Mouse (Mus musculus) MN1 (cell line): ENCODE measurements at regions not wholly inside any gene's neighbourhood (a gene's known extent, or its start where the extent isn't known, plus 50 kb on each side); places are given as distances from the start of the nearest gene placed in this dataset.
A peak's percentile ranks its signal among the peaks of the same experiment; 100 is the strongest.
"Not testable (repeated sequence)": the region's sequence is repeated elsewhere in the genome, so short reads cannot be mapped to it uniquely, and the experiment has no call there.

Experiments used
- DNase-seq: peaks from one replicate; pipeline ENCODE4 v3.0.0-alpha.2; 2016; ENCODE audit warnings: low spot score

- no peak for DNase-seq
Observed at GRCm38 (mm10) chr16:50533881-50534280, 57.1 kb downstream of the Ccdc54 start.

- DNase-seq: peak; percentile 93
Observed at GRCm38 (mm10) chr16:50529511-50530416, 61.2 kb downstream of the Ccdc54 start.

GRCm38 (mm10) chr16:50528677-50529510 is 62.1 kb downstream of the Ccdc54 start:
- peak; percentile 87 for DNase-seq

DNA sequence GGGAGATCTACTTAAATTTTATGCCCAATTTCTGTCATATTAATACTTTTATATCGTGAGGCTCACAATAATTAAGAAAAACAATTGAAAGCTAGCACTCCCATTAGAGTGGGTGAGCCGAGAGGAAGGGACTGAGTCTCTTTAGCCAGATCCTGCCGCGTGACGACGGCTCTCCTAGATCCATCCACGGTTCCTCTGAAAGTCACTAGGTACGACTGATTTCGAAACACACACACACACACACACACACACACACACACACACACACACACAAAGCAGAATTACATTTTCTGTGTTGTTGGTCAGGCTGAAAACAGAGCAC is 62.6 kb downstream of the Ccdc54 start:
- no peak for DNase-seq

DNA sequence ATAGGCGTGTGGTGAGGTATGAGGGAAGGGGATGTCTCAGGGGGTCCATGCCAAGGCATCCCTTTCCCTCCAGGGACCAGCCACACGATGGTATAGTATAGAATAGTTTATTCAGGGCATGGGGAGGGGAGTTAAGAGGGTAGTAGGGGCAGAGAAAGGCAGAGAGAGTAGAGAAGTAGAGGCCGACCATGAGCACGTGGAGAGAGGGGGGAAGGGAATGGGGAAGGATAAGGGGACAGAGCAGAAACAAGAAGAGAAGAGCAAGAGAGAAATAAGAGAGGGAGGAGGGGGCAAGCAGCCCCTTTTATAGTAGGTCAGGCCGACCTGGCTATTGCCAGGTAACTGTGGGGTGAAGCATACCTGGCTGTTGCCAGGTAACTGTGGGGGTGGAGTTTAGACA is 64.0 kb downstream of the Ccdc54 start:
- not testable (repeated sequence) for DNase-seq

GRCm38 (mm10) chr16:50525934-50526366 is 65.0 kb downstream of the Ccdc54 start:
- peak; percentile 89 for DNase-seq

DNA sequence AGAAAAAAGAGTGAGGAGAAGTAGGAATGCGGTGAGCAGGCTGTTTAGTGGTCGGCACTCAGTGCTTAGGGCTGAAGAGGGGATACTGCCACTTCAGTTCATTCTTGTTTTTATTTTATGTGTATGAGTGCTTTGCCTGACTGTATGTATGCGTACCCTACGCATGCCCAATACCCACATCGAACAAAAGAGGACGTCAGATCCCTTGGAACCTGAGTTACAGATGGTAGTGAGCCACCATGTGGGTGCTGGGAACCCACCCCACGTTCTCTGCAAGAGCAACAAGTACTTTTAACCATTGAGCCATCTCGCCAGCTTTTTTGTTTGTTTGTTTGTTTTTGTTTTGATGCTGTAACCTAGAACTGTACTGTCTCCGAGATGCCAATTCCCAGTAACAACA is 65.5 kb downstream of the Ccdc54 start:
- DNase-seq: peak; percentile 37

DNA sequence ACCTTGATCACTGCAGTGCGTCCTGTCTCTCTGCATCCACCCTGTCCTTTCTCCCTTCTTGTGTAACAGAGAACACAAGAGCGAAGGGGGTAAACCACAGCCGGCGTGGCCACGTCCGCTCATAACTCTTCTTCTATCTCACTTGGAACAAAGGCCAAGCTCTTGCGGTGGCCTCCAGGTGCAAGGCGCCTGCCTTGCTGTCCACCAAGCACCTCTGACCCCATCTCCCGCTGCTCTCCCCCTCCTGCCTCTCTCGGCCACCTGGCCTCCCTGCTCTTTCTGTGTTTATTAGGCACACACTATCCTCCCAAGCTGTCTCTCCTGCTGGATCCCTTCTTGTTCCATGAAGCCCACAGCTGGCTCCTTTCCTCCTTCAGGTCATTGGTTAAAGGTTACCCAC is 71.3 kb downstream of the Ccdc54 start:
- no peak for DNase-seq

DNA sequence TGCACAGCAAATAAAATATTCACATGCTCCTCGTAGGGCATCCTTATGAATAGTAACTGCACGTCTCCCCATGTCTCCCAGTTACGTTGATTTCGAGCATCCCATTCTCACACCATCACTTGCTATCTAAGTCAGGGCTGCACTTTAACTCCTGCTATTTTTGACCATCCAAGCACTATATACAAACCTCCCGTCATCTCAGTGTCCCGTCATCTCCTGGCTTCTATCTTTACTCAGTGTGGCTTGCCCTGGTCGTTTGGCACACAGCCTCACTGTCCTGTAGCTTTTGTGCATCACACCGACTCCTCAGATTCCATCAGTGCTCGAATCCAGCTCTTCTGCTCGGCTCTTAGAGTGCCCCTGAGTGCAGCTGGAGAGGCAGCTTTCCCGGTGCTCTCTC is 74.4 kb downstream of the Ccdc54 start:
- DNase-seq: no peak

DNA sequence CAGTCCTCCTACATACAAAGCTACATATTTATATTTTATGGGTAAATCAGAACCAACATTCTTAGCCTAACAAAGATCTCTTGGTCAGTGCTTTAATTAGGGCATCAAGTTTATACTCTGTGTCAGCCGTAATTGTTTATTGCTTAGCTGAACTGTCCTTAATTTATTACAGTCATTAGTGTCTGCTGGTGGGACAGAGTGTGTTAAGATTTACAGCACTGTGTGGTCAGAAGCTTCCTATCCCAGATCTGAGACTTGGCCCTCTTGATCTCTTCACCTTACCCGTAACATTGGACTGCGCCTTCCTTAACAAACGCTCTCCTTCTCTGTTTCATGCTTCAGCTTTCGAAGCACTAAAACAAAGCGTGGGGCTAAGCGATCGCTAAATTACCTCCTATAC is 75.9 kb downstream of the Ccdc54 start:
- no peak for DNase-seq

DNA sequence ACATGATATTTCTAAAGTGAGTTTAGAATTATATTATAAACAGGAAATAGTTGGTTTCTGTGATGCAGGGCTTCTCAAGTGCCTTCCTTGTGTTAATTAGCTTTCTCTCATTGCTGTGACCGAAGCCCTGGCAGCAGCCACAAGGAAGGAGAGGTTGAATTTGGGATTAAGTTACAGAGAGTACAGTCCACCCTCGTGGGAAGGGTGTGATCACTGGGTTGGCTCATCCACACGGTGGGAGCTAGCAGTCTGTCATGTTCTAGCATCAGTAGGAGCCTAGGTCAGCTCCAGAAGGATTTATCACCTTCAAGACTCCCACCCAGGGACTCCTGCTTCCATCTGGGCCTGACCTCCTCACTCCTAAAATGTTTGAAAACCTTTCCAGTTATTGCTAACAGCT is 78.9 kb downstream of the Ccdc54 start:
- no peak for DNase-seq

- peak; percentile 55 for DNase-seq
Observed at GRCm38 (mm10) chr16:50509529-50509895, 77.3 kb upstream of the Bbx start.

DNA sequence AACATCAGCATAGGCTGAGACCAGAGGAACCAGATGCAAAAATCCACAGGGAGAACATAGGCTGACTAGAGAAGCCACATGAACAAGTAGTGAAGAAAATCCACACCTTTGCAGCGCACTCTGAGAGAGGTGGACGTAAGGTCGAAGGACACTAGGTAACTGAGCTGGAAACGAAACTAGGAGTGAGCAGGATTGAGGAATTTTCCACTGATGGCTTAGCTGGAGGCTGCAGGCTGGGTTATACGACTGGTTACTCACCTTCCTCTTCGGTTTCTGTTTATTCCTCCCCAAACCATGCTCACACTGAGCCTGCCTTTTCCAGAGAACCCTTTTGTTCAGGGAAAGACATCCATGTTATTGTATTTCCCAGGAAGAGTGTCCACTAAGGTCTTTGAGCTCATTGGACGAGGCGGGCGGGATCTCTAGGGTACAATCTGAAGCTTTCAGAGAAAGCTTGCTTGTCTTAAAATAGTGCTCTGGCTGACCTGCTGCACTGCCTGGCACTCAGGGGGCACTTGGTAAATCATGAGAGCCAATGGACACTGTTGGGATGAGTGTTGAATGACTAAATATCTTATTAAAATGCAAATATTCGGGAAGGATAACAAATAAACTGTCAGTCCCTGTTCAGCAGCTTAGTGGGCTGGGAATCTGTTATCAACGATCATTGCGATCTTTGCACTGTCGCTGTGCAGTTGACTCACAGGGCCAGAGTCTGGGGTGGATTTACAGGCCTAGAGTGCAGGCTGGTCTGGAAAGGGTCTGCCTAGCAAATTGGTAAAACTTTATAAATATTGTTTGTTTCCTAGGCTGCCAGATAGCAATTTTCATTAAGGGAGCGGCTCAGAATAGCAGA is 76.7 kb upstream of the Bbx start:
- DNase-seq: peak; percentile 23

DNA sequence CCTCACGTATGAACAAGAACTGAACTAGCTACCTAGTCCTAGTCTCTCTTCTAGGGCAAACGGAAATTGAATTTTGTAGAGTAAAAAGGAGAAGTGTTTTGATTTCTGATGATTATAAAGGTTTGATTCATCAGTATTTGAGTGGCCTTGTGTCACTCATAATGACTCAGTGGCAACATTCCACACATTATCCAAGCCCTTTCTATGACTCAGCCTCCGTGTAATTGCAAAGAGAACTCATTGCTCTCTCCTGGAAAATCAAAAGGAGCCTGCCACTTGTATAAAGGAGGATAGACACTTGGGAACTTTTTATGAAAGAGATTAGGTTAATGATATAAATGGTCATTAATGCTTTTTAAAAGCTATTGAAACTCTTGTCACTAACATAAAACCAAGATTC is 72.4 kb upstream of the Bbx start:
- no peak for DNase-seq

DNA sequence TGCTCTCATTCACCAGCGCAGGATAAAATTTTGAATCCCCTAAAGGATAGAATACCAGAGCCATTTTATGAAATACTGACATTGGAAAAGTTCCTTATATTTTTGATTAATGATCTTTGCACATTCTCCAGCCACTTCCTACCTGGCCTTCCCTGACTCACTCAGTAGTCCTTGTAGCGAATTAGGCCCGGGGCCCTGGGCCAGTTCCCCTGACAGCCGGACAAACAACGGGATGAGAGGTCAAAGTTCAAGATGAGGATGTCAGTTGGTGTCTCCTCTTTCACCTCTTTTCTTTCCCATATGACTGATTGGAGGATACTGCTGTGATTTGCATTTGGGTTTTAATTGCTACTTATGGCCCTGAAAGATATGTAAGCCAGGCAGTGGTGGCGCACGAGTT is 66.7 kb upstream of the Bbx start:
- no peak for DNase-seq

- DNase-seq: no peak
Observed at GRCm38 (mm10) chr16:50493662-50494061, 61.5 kb upstream of the Bbx start.

GRCm38 (mm10) chr16:50489244-50489643 is 57.1 kb upstream of the Bbx start:
- DNase-seq: no peak

DNA sequence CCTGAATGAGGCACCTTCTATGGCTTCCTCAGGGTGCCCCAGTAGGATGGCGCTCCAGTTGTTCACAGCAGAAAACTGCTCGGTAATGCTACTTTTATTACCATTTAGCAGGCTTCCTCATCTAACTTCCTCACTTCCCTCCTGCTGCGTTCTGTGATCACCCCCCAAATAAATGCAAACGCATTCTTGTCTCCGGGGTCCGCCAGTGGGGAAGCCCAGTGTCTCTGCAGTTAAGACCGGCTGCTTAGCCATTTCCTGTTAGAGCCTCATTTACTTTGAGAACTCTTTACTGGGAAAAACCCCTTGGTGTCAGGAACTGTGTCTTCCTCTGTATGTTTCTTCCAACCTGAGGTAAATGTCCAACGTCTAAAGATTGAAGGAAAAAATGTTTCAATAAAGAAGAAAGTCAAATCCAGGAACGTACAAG is 50.2 kb upstream of the Bbx start:
- no peak for DNase-seq
